Mouse (Mus musculus) left cerebral cortex, adult 11 months (tissue): ENCODE data around the gene Pank3.
"Not testable (repeated sequence)": the region's sequence is repeated elsewhere in the genome, so short reads cannot be mapped to it uniquely, and the experiment has no call there.

Source experiments
- DNase-seq: peaks from one replicate; pipeline ENCODE4 v3.0.0; 2022; ENCODE audit warnings: low spot score

The Pank3 gene

GRCm38 (mm10) chr11:35776452-35776851, 7.2 kb downstream of the Pank3 start:
- no peak for DNase-seq

GRCm38 (mm10) chr11:35780336-35780735, 11.1 kb downstream of the Pank3 start:
- DNase-seq, result no peak

GRCm38 (mm10) chr11:35782444-35782843, 13.2 kb downstream of the Pank3 start:
- no peak for DNase-seq

- DNase-seq, result no peak
Measured at GRCm38 (mm10) chr11:35783038-35783437, 13.8 kb downstream of the Pank3 start.

GRCm38 (mm10) chr11:35784002-35784401, 14.7 kb downstream of the Pank3 start:
- no peak for DNase-seq

GRCm38 (mm10) chr11:35784537-35784936, 15.3 kb downstream of the Pank3 start:
- no peak for DNase-seq

GRCm38 (mm10) chr11:35788443-35788842, 19.2 kb downstream of the Pank3 start:
- no peak for DNase-seq

- not testable (repeated sequence) for DNase-seq
Measured at GRCm38 (mm10) chr11:35792800-35793199, 23.5 kb downstream of the Pank3 start.

GRCm38 (mm10) chr11:35797751-35798494, 28.6 kb downstream of the Pank3 start:
- peak; percentile 13 for DNase-seq

- DNase-seq, result peak; percentile 51
Measured at GRCm38 (mm10) chr11:35798495-35798820, 29.2 kb downstream of the Pank3 start.

- no peak for DNase-seq
Measured at GRCm38 (mm10) chr11:35798874-35799273, 29.6 kb downstream of the Pank3 start, which contains the start of gene Fbll1. Gene Fbll1 (minus strand): TSS chr11:35798884.

GRCm38 (mm10) chr11:35801332-35801731, 32.0 kb downstream of the Pank3 start:
- DNase-seq, result no peak

GRCm38 (mm10) chr11:35811458-35811857, 42.2 kb downstream of the Pank3 start:
- no peak for DNase-seq

GRCm38 (mm10) chr11:35816316-35816715, 47.0 kb downstream of the Pank3 start:
- DNase-seq, result no peak

- DNase-seq, result no peak
Measured at GRCm38 (mm10) chr11:35827714-35828113, 58.4 kb downstream of the Pank3 start.

- DNase-seq, result no peak
Measured at GRCm38 (mm10) chr11:35832139-35832538, 62.9 kb downstream of the Pank3 start.

GRCm38 (mm10) chr11:35833270-35833669, 64.0 kb downstream of the Pank3 start:
- no peak for DNase-seq

- DNase-seq, result peak; percentile 83
Measured at GRCm38 (mm10) chr11:35834022-35834760, 64.9 kb downstream of the Pank3 start, which contains the start of gene Rars. Gene Rars (minus strand): TSS chr11:35834506.

GRCm38 (mm10) chr11:35837156-35838126, 68.2 kb downstream of the Pank3 start:
- no peak for DNase-seq

GRCm38 (mm10) chr11:35838345-35839338, 69.4 kb downstream of the Pank3 start:
- DNase-seq, result peak; percentile 61

- no peak for DNase-seq
Measured at GRCm38 (mm10) chr11:35840282-35840681, 71.0 kb downstream of the Pank3 start.
